Comparison of ENCODE assay signal across 6 mouse cellular contexts in genomic region chr9:56437300-56437892, GRCm38 (mm10). TPM values are rescaled to one million over a fixed set of nuclear protein-coding genes. Genes with fewer than 3 reads are reported as not detected.
ATAC-seq lines count a peak whose summit lies in the region.
"Not testable (repeated sequence)": the region's sequence is repeated elsewhere in the genome, so short reads cannot be mapped to it uniquely, and the experiment has no call there.

No protein-coding gene starts in this region.

- not testable (repeated sequence) for H3K27me3 ChIP-seq in hindbrain, embryonic 16.5 days (replicated peaks; ENCODE audit: control insufficient read depth, insufficient read depth, low read length); intestine, embryonic 16.5 days (replicated peaks; ENCODE audit: control insufficient read depth, insufficient read depth, low read length)

- H3K4me2 ChIP-seq in hindbrain, embryonic 16.5 days (ENCODE audit: low read length); intestine, embryonic 16.5 days (ENCODE audit: low read depth, low read length): not testable (repeated sequence)

- not testable (repeated sequence) for H3K36me3 ChIP-seq in hindbrain, embryonic 16.5 days (ENCODE audit: control insufficient read depth, insufficient read depth, low read length); intestine, embryonic 16.5 days (ENCODE audit: control insufficient read depth, insufficient read depth, low read length)

- not testable (repeated sequence) for H3K4me1 ChIP-seq in hindbrain, embryonic 16.5 days (ENCODE audit: control insufficient read depth, insufficient read depth, low read depth, low read length); intestine, embryonic 16.5 days (ENCODE audit: control insufficient read depth, insufficient read depth, low read length)

- peak; percentile 74; the same call in 1 of the 2 replicates for ATAC-seq in common myeloid progenitor, adult 5-6 weeks (replicated peaks; ENCODE audit: low read depth, poor library complexity, severe bottlenecking)
- ATAC-seq in frontal cortex, adult (ENCODE audit: low TSS enrichment), result peak; percentile 47; the same call in 1 of the 2 replicates
- ATAC-seq in hindbrain, embryonic 16.5 days, result 0 out of 2 replicates have a peak, but pooled peaks have one; percentile 52
- 0 out of 2 replicates have a peak, but pooled peaks have one; percentile 38 for ATAC-seq in intestine, embryonic 16.5 days
- peak; percentile 65; the same call in 1 of the 2 replicates for ATAC-seq in megakaryocyte-erythroid progenitor cell, adult 5-6 weeks (replicated peaks; ENCODE audit: low FRiP score, low TSS enrichment, poor library complexity, severe bottlenecking)
- peak; percentile 69 for ATAC-seq in neutrophil, adult 5-6 weeks (ENCODE audit: extremely low read depth, insufficient number of reproducible peaks, low FRiP score, poor library complexity, severe bottlenecking)

- not testable (repeated sequence) for H3K9me3 ChIP-seq in hindbrain, embryonic 16.5 days (ENCODE audit: control insufficient read depth, low read length); intestine, embryonic 16.5 days (ENCODE audit: control insufficient read depth, low read length)

- 87% methylated on average over 17 of the region's 29 CpGs for WGBS in hindbrain, embryonic 16.5 days
- 89% methylated on average over 26 of the region's 29 CpGs for WGBS in intestine, embryonic 16.5 days

- not testable (repeated sequence) for H3K27ac ChIP-seq in hindbrain, embryonic 16.5 days (ENCODE audit: low read depth, low read length); intestine, embryonic 16.5 days (ENCODE audit: low read length)

- not testable (repeated sequence) for H3K9ac ChIP-seq in hindbrain, embryonic 16.5 days (ENCODE audit: low read depth, low read length); intestine, embryonic 16.5 days (ENCODE audit: low read depth, low read length)

- not testable (repeated sequence) for H3K4me3 ChIP-seq in hindbrain, embryonic 16.5 days (ENCODE audit: low read length); intestine, embryonic 16.5 days (ENCODE audit: low read length)

RNA-seq across cellular contexts. Expression of gene Hmg20a, which starts 19.0 kb away (rescaled TPM):
- total RNA-seq in common myeloid progenitor, adult 5-6 weeks (2017), result 26.3 and 30.5 TPM in 2 replicates
- 70.0 and 76.4 TPM in 2 replicates for polyA plus RNA-seq in hindbrain, embryonic 16.5 days (2015; fragmentation: Nextera tagmentation; extraction: Ambion mirVana)
- 38.1 and 38.4 TPM in 2 replicates for polyA plus RNA-seq in intestine, embryonic 16.5 days (2015; fragmentation: Nextera tagmentation; extraction: Ambion mirVana)
- 29.9 and 41.5 TPM in 2 replicates for total RNA-seq in megakaryocyte-erythroid progenitor cell, adult 5-6 weeks (2014; fragmentation: Nextera tagmentation)
- total RNA-seq in megakaryocyte-erythroid progenitor cell, adult 5-6 weeks (2017), result 24.1 and 25.0 TPM in 2 replicates
- 40.5 TPM in 2 replicates for total RNA-seq in neutrophil, adult 5-6 weeks (2017)

RNA-seq across cellular contexts. Expression of gene Peak1, which starts 19.5 kb away (rescaled TPM):
- 24.8 and 30.2 TPM in 2 replicates for total RNA-seq in common myeloid progenitor, adult 5-6 weeks (2017)
- 5.2 and 5.9 TPM in 2 replicates for polyA plus RNA-seq in hindbrain, embryonic 16.5 days (2015; fragmentation: Nextera tagmentation; extraction: Ambion mirVana)
- polyA plus RNA-seq in intestine, embryonic 16.5 days (2015; fragmentation: Nextera tagmentation; extraction: Ambion mirVana), result 7.8 and 9.4 TPM in 2 replicates
- total RNA-seq in megakaryocyte-erythroid progenitor cell, adult 5-6 weeks (2014; fragmentation: Nextera tagmentation), result 14.4 and 18.8 TPM in 2 replicates
- total RNA-seq in megakaryocyte-erythroid progenitor cell, adult 5-6 weeks (2017), result 10.1 and 14.1 TPM in 2 replicates
- 26.5 and 28.4 TPM in 2 replicates for total RNA-seq in neutrophil, adult 5-6 weeks (2017)
